Mouse (Mus musculus) gonadal fat pad, adult 2 months (tissue): ENCODE results near the gene Arpc5l. TPM values are rescaled to one million over a fixed set of nuclear protein-coding genes. Genes with fewer than 3 reads are reported as not detected.

Source experiments
- polyA plus RNA-seq: library from polyadenylated mRNA; depleted of rRNA; stranded (reverse); fragments of >200 nt; gene quantifications from 2 replicates; pipeline ENCODE4 v1.2.3, GENCODE M21; 2012; rRNA removed

The Arpc5l gene
- polyA plus RNA-seq, 1 experiment = 45.4 TPM

Other genes starting within 250 kb of the Arpc5l start
- 6.3 and 6.8 TPM in 2 replicates for gene Nr6a1, start 77.7 kb upstream of the Arpc5l start, polyA plus RNA-seq
- gene Olfml2a, start 73.4 kb upstream of the Arpc5l start, polyA plus RNA-seq = 3.3 and 3.8 TPM in 2 replicates
- gene Wdr38, start 7.9 kb upstream of the Arpc5l start, polyA plus RNA-seq = 1.6 and 1.7 TPM in 2 replicates
- gene Rpl35, start 276 bp downstream of the Arpc5l start, polyA plus RNA-seq = 134 and 206 TPM in 2 replicates
- 15.5 and 18.4 TPM in 2 replicates for gene Golga1, start 60.2 kb downstream of the Arpc5l start, polyA plus RNA-seq
- 3.3 and 4.0 TPM in 2 replicates for gene Scai, start 185.4 kb downstream of the Arpc5l start, polyA plus RNA-seq
- 28.7 and 29.7 TPM in 2 replicates for gene Ppp6c, start 221.1 kb downstream of the Arpc5l start, polyA plus RNA-seq